ENCODE assay signal across 27 mouse cellular contexts in the genomic region with DNA sequence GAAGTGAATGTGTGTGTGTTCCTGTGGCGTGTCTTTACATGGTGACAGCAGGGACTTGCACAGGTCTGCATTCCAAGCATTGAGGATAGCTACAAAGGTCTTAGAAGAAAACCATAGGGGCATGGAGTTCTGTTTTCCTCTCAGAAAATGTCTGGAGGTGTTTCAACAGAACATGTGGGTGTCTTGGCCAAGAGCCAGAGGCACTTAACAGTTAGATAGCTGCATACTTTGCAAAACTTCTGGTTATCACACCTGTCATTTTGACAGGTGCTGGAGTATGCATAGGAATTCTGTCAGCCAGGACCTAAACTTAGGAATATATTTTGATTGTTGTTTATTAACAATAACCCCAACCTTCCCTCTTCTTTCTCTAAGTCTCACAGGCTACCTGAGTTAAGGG.
DNase-seq lines count a peak whose midpoint lies in the region; ATAC-seq and TF ChIP-seq lines count a peak whose summit lies in the region.
"Had no signal": no experiment of that assay in that cellular context is flagged by ENCODE, and none has a peak within 500 bp of the region (broad histone marks: within the 10 kb centered on the region; RNA-seq: fewer than 3 reads in every experiment).

No protein-coding gene starts in this region.

- WGBS in forebrain, embryonic 14.5 days, result 82% methylated on average over 1 of the region's 1 CpGs
- 89% methylated on average over 1 of the region's 1 CpGs for WGBS in forebrain, embryonic 12.5 days
- 30% methylated on average over 1 of the region's 1 CpGs for WGBS in heart, embryonic 14.5 days
- WGBS in heart, embryonic 11.5 days (ENCODE audit: insufficient replicate concordance), result 52% methylated on average over 1 of the region's 1 CpGs
- WGBS in lung, embryonic 14.5 days, result 59% methylated on average over 1 of the region's 1 CpGs

- H3K4me1 ChIP-seq in forebrain, embryonic 14.5 days (ENCODE audit: control insufficient read depth, insufficient read depth, low read length), result no peaks in the 10 kb centered on the region
- no peaks in the 10 kb centered on the region for H3K4me1 ChIP-seq in forebrain, embryonic 12.5 days
- H3K4me1 ChIP-seq in heart, embryonic 14.5 days (ENCODE audit: control insufficient read depth in 2 of 2, insufficient read depth in 2 of 2, low read length in 2 of 2), result peaks cover 7 to 26% of the 10 kb centered on the region in 2 experiments
- H3K4me1 ChIP-seq in heart, embryonic 11.5 days (ENCODE audit: control insufficient read depth, insufficient read depth, low read length), result peaks cover 6% of the 10 kb centered on the region; the same call in 1 of the 2 replicates
- no peaks in the 10 kb centered on the region for H3K4me1 ChIP-seq in lung, embryonic 14.5 days (ENCODE audit: insufficient read depth)
- H3K4me1 ChIP-seq: hindbrain, embryonic 15.5 days; lung, embryonic 15.5 days; megakaryocyte, embryonic 14.5 days; midbrain, embryonic 12.5 days; neural tube, embryonic 12.5 days had no signal

- TF ChIP-seq CTCF in lung, embryonic 14.5 days (IDR thresholded peaks at IDR 0.05; ENCODE audit: low read depth), result no peak

- no peaks in the 10 kb centered on the region for H3K27me3 ChIP-seq in forebrain, embryonic 14.5 days (replicated peaks; ENCODE audit: control insufficient read depth, insufficient read depth, low read length)
- no peaks in the 10 kb centered on the region for H3K27me3 ChIP-seq in forebrain, embryonic 12.5 days
- no peaks in the 10 kb centered on the region for H3K27me3 ChIP-seq in heart, embryonic 14.5 days (ENCODE audit: control insufficient read depth, insufficient read depth, low read length)
- no peaks in the 10 kb centered on the region for H3K27me3 ChIP-seq in heart, embryonic 11.5 days (ENCODE audit: control insufficient read depth, insufficient read depth, low read length)
- H3K27me3 ChIP-seq in lung, embryonic 14.5 days (ENCODE audit: insufficient read depth, low read length), result no peaks in the 10 kb centered on the region
- H3K27me3 ChIP-seq: hindbrain, embryonic 15.5 days; lung, embryonic 15.5 days; megakaryocyte, embryonic 14.5 days; midbrain, embryonic 12.5 days; neural tube, embryonic 12.5 days had no signal

- no peak overlapping the region for H3K9ac ChIP-seq in forebrain, embryonic 14.5 days (ENCODE audit: low read length)
- H3K9ac ChIP-seq in forebrain, embryonic 12.5 days, result no peak overlapping the region
- no peak overlapping the region for H3K9ac ChIP-seq in heart, embryonic 14.5 days (ENCODE audit: low read length)
- H3K9ac ChIP-seq in heart, embryonic 11.5 days (ENCODE audit: low read depth, low read length), result no peak overlapping the region
- no peak overlapping the region for H3K9ac ChIP-seq in lung, embryonic 14.5 days
- H3K9ac ChIP-seq: hindbrain, embryonic 15.5 days; liver, embryonic 14.5 days; lung, embryonic 15.5 days; midbrain, embryonic 12.5 days; neural tube, embryonic 12.5 days had no signal

- H3K36me3 ChIP-seq in forebrain, embryonic 14.5 days (ENCODE audit: control insufficient read depth, insufficient read depth, low read length), result no peaks in the 10 kb centered on the region
- H3K36me3 ChIP-seq in forebrain, embryonic 12.5 days (replicated peaks), result no peaks in the 10 kb centered on the region
- H3K36me3 ChIP-seq in heart, embryonic 14.5 days (ENCODE audit: control insufficient read depth, insufficient read depth, low read length), result no peaks in the 10 kb centered on the region
- H3K36me3 ChIP-seq in heart, embryonic 11.5 days (ENCODE audit: control insufficient read depth, insufficient read depth, low read length), result no peaks in the 10 kb centered on the region
- H3K36me3 ChIP-seq in lung, embryonic 14.5 days (ENCODE audit: insufficient read depth), result no peaks in the 10 kb centered on the region
- H3K36me3 ChIP-seq: G1E; hindbrain, embryonic 15.5 days; lung, embryonic 15.5 days; midbrain, embryonic 12.5 days; neural tube, embryonic 12.5 days had no signal

- no peak for ATAC-seq in forebrain, embryonic 14.5 days
- ATAC-seq in forebrain, embryonic 12.5 days (ENCODE audit: low FRiP score), result no peak
- no peak for ATAC-seq in heart, embryonic 14.5 days (ENCODE audit: insufficient number of reproducible peaks, insufficient read depth, low FRiP score, low read depth)
- ATAC-seq in heart, embryonic 11.5 days (replicated peaks; ENCODE audit: insufficient number of reproducible peaks, low FRiP score, low TSS enrichment), result no peak
- no peak for ATAC-seq in lung, embryonic 14.5 days (ENCODE audit: insufficient read depth)

- no peak overlapping the region for H3K4me3 ChIP-seq in forebrain, embryonic 14.5 days (ENCODE audit: low read depth, low read length)
- no peak overlapping the region for H3K4me3 ChIP-seq in forebrain, embryonic 12.5 days (replicated peaks)
- H3K4me3 ChIP-seq in heart, embryonic 14.5 days (ENCODE audit: control insufficient read depth in 1 of 2, insufficient read depth in 1 of 2, low read depth in 1 of 2, low read length in 2 of 2), result no peak overlapping the region
- no peak overlapping the region for H3K4me3 ChIP-seq in heart, embryonic 11.5 days (ENCODE audit: low read depth, low read length)
- no peak overlapping the region for H3K4me3 ChIP-seq in lung, embryonic 14.5 days (ENCODE audit: low read depth, low read length)
- H3K4me3 ChIP-seq: hindbrain, embryonic 15.5 days; lung, embryonic 15.5 days; megakaryocyte, embryonic 14.5 days; midbrain, embryonic 12.5 days; myocyte; neural tube, embryonic 12.5 days had no signal

- DNase-seq in forebrain, embryonic 14.5 days (ENCODE audit: low spot score), result peak; percentile 16
- DNase-seq in lung, embryonic 14.5 days, result peak; percentile 37
- no peak for DNase-seq in lung, postnatal 10 days
- no peak for DNase-seq in kidney, adult 18-20 months
- DNase-seq: adrenal gland, adult 8-10 months; cerebellum, adult 8-10 months; cerebellum, postnatal 25 days; gastrocnemius, postnatal 10 days; kidney, adult 2 months; kidney, postnatal 4 days; layer of hippocampus, postnatal 36 days; liver; lung, postnatal 4 days; right cerebral cortex, postnatal 4 days; thymus, adult 2 months; thymus, postnatal 36 days had no signal

- no peak overlapping the region for H3K4me2 ChIP-seq in forebrain, embryonic 14.5 days (ENCODE audit: low read length)
- no peak overlapping the region for H3K4me2 ChIP-seq in forebrain, embryonic 12.5 days
- H3K4me2 ChIP-seq in heart, embryonic 14.5 days (ENCODE audit: low read length), result peak overlapping the region; percentile 35
- no peak overlapping the region for H3K4me2 ChIP-seq in heart, embryonic 11.5 days
- no peak overlapping the region for H3K4me2 ChIP-seq in lung, embryonic 14.5 days
- H3K4me2 ChIP-seq: hindbrain, embryonic 15.5 days; lung, embryonic 15.5 days; midbrain, embryonic 12.5 days; neural tube, embryonic 12.5 days had no signal

- no peak overlapping the region for H3K27ac ChIP-seq in forebrain, embryonic 14.5 days (ENCODE audit: low read depth, low read length)
- H3K27ac ChIP-seq in forebrain, embryonic 12.5 days, result no peak overlapping the region
- peak overlapping the region; percentile 68 to 69 for H3K27ac ChIP-seq in heart, embryonic 14.5 days (replicated peaks in 1 of 2; ENCODE audit: control insufficient read depth in 1 of 2, insufficient read depth in 1 of 2, low read depth in 2 of 2, low read length in 2 of 2)
- H3K27ac ChIP-seq in heart, embryonic 11.5 days (ENCODE audit: low read depth, low read length), result no peak overlapping the region
- no peak overlapping the region for H3K27ac ChIP-seq in lung, embryonic 14.5 days (ENCODE audit: low read depth)
- H3K27ac ChIP-seq: hindbrain, embryonic 15.5 days; liver, embryonic 14.5 days; lung, embryonic 15.5 days; midbrain, embryonic 12.5 days; neural tube, embryonic 12.5 days had no signal

- peaks cover 3% of the 10 kb centered on the region; the same call in 1 of the 2 replicates for H3K9me3 ChIP-seq in forebrain, embryonic 14.5 days (replicated peaks; ENCODE audit: control insufficient read depth, low read length)
- no peaks in the 10 kb centered on the region for H3K9me3 ChIP-seq in forebrain, embryonic 12.5 days
- H3K9me3 ChIP-seq in heart, embryonic 14.5 days (ENCODE audit: control insufficient read depth, low read length), result peaks cover 5% of the 10 kb centered on the region; the same call in 1 of the 2 replicates
- H3K9me3 ChIP-seq in heart, embryonic 11.5 days (replicated peaks; ENCODE audit: control insufficient read depth, low read length), result no peaks in the 10 kb centered on the region
- H3K9me3 ChIP-seq in lung, embryonic 14.5 days (ENCODE audit: low read depth, low read length), result no peaks in the 10 kb centered on the region
- H3K9me3 ChIP-seq: hindbrain, embryonic 15.5 days; lung, embryonic 15.5 days; neural tube, embryonic 12.5 days had no signal

Comparison
In these comparisons a context has a peak if more than half of its experiments do, and no peak if none do; other contexts are left out.
1. DNase-seq: peak in forebrain, embryonic 14.5 days (single experiment) and lung, embryonic 14.5 days (single experiment); none in lung, postnatal 10 days (single experiment) and kidney, adult 18-20 months (single experiment).
2. H3K27ac ChIP-seq: peak in heart, embryonic 14.5 days (2 of 2); none in forebrain, embryonic 14.5 days (single experiment), forebrain, embryonic 12.5 days (single experiment), heart, embryonic 11.5 days (single experiment) and lung, embryonic 14.5 days (single experiment).